Mouse (Mus musculus): Measurements from ENCODE around the gene Apoc2.

Apoc2 gene

GRCm38 (mm10) chr7:19677872-19678271 lies at the start of gene Apoc2:
TSS of gene Apoc2 (minus strand) at chr7:19677941.
- in situ Hi-C loops (cut with MboI, MseI) = no loop called here

GRCm38 (mm10) chr7:19726541-19726940 lies 48.8 kb upstream of the Apoc2 start:
- in situ Hi-C loops (cut with MboI, MseI) = no loop called here

- in situ Hi-C loops (cut with MboI, MseI) = no loop called here
These were observed 46.4 kb upstream of the Apoc2 start for GRCm38 (mm10) chr7:19724167-19724566.

GRCm38 (mm10) chr7:19722754-19723195 lies 45.0 kb upstream of the Apoc2 start:
- in situ Hi-C loops (cut with MboI, MseI) = no loop called here

GRCm38 (mm10) chr7:19719200-19719599 lies 41.5 kb upstream of the Apoc2 start:
- in situ Hi-C loops (cut with MboI, MseI) = no loop called here

GRCm38 (mm10) chr7:19718297-19718952 lies 40.7 kb upstream of the Apoc2 start:
- in situ Hi-C loops (cut with MboI, MseI) = no loop called here

GRCm38 (mm10) chr7:19717346-19717745 lies 39.6 kb upstream of the Apoc2 start:
- in situ Hi-C loops (cut with MboI, MseI) = no loop called here

- in situ Hi-C loops (cut with MboI, MseI) = no loop called here
These were observed 39.1 kb upstream of the Apoc2 start for GRCm38 (mm10) chr7:19716822-19717221.

- in situ Hi-C loops (cut with MboI, MseI) = no loop called here
These were observed 38.4 kb upstream of the Apoc2 start for GRCm38 (mm10) chr7:19716055-19716682.

- in situ Hi-C loops (cut with MboI, MseI) = no loop called here
These were observed 37.7 kb upstream of the Apoc2 start, which contains the start of gene Tomm40 for GRCm38 (mm10) chr7:19715239-19716054. TSS of gene Tomm40 (minus strand) at chr7:19715438.

GRCm38 (mm10) chr7:19714836-19715235 lies 37.1 kb upstream of the Apoc2 start:
- in situ Hi-C loops (cut with MboI, MseI) = loop anchor here (5.0 kb wide), 2 partner anchors 48 to 578 kb away; partner anchors contain the start of gene Clptm1

- in situ Hi-C loops (cut with MboI, MseI) = loop anchor here (5.0 kb wide), 2 partner anchors 46 to 576 kb away; partner anchors contain the start of gene Clptm1
These were observed 35.9 kb upstream of the Apoc2 start for GRCm38 (mm10) chr7:19713598-19713997.

GRCm38 (mm10) chr7:19713196-19713595 lies 35.5 kb upstream of the Apoc2 start:
- in situ Hi-C loops (cut with MboI, MseI) = loop anchor here (5.0 kb wide), 2 partner anchors 46 to 576 kb away; partner anchors contain the start of gene Clptm1

- in situ Hi-C loops (cut with MboI, MseI) = loop anchor here (5.0 kb wide), 2 partner anchors 45 to 575 kb away; partner anchors contain the start of gene Clptm1
These were observed 34.7 kb upstream of the Apoc2 start for GRCm38 (mm10) chr7:19712414-19712813.

- in situ Hi-C loops (cut with MboI, MseI) = loop anchor here (5.0 kb wide), 2 partner anchors 43 to 573 kb away; partner anchors contain the start of gene Clptm1
These were observed 32.9 kb upstream of the Apoc2 start for GRCm38 (mm10) chr7:19710650-19711049.

- in situ Hi-C loops (cut with MboI, MseI) = no loop called here
These were observed 27.5 kb upstream of the Apoc2 start for GRCm38 (mm10) chr7:19705271-19705670.

- in situ Hi-C loops (cut with MboI, MseI) = no loop called here
These were observed 26.7 kb upstream of the Apoc2 start for GRCm38 (mm10) chr7:19704475-19704874.

- in situ Hi-C loops (cut with MboI, MseI) = no loop called here
These were observed 25.3 kb upstream of the Apoc2 start for GRCm38 (mm10) chr7:19702859-19703555.

GRCm38 (mm10) chr7:19701069-19701761 lies 23.5 kb upstream of the Apoc2 start:
- in situ Hi-C loops (cut with MboI, MseI) = no loop called here

- in situ Hi-C loops (cut with MboI, MseI) = no loop called here
These were observed 22.7 kb upstream of the Apoc2 start for GRCm38 (mm10) chr7:19700299-19701068.

All from T-helper 2 cell (primary cell).